Mouse (Mus musculus) left cerebral cortex, postnatal 36 days (tissue): Measurements from ENCODE around the gene Rad50. TPM values are rescaled to one million over a fixed set of nuclear protein-coding genes. Genes with fewer than 3 reads are reported as not detected.

Source experiments
- DNase-seq, 2 experiments: peaks; one replicate each; pipeline ENCODE4 v3.0.0; 2021 to 2022; ENCODE audit warnings: low spot score in 2 of 2, mixed read lengths in 1 of 2
- intact Hi-C: fragments of 180-260 bp; cut with DNase I; formaldehyde crosslinking; loops from one replicate; pipeline ENCODE4 v1.15.1; 2025
- total RNA-seq, 2 experiments: library from RNA; stranded (reverse); gene quantifications; 2 replicates each; pipeline ENCODE4 v1.2.3; 2021

The Rad50 gene
- total RNA-seq, 2 experiments from 2014 or later, result 9.9 to 11.3 TPM

GRCm38 (mm10) chr11:53615172-53615571, 91.9 kb downstream of the Rad50 start:
- DNase-seq, result no peak
- intact Hi-C loops, result no loop called here

- DNase-seq, result no peak
- intact Hi-C loops, result no loop called here
Measured at GRCm38 (mm10) chr11:53609672-53610071, 97.4 kb downstream of the Rad50 start.

GRCm38 (mm10) chr11:53609231-53609630, 97.9 kb downstream of the Rad50 start:
- no peak for DNase-seq
- intact Hi-C loops, result no loop called here

GRCm38 (mm10) chr11:53605609-53606008, 101.5 kb downstream of the Rad50 start:
- no peak for DNase-seq
- intact Hi-C loops, result no loop called here

GRCm38 (mm10) chr11:53604983-53605382, 102.1 kb downstream of the Rad50 start:
- DNase-seq, result no peak
- intact Hi-C loops, result no loop called here

Other genes starting within 250 kb of the Rad50 start
- not detected for gene Gm9837, start 236.8 kb downstream of the Rad50 start, total RNA-seq
- gene Gm9945, start 227.2 kb downstream of the Rad50 start, total RNA-seq, result 1 to 10 TPM; 2.6 to 3.4 TPM
- gene Sowaha, start 227.0 kb downstream of the Rad50 start, total RNA-seq, result 10 to 100 TPM; 59.1 to 81.6 TPM
- gene Sept8, start 188.1 kb downstream of the Rad50 start, total RNA-seq, result 100 to 1,000 TPM; 305 to 337 TPM
- gene Kif3a, start 139.9 kb downstream of the Rad50 start, total RNA-seq, result 100 to 1,000 TPM; 115 to 130 TPM
- gene Il4, start 88.7 kb downstream of the Rad50 start, total RNA-seq, result not detected
- gene Il13, start 72.6 kb downstream of the Rad50 start, total RNA-seq, result not detected
- gene Il5, start 13.5 kb upstream of the Rad50 start, total RNA-seq, result not detected
- gene Irf1, start 62.7 kb upstream of the Rad50 start, total RNA-seq, result 1 to 10 TPM; 6.5 to 6.6 TPM
- 1 to 10 TPM in 1 of 2 experiments, under 1 TPM in 1; 0.96 to 1.2 TPM for gene Gm17334, start 65.9 kb upstream of the Rad50 start, total RNA-seq
- 1 to 10 TPM; 4.0 to 4.5 TPM for gene Gm12216, start 151.9 kb upstream of the Rad50 start, total RNA-seq
- gene Slc22a5, start 184.3 kb upstream of the Rad50 start, total RNA-seq, result 10 to 100 TPM in 1 of 2 experiments, 1 to 10 TPM in 1; 7.8 to 13.1 TPM